Mouse (Mus musculus): ENCODE results near the gene Zfp329.
"Not testable (repeated sequence)": the region's sequence is repeated elsewhere in the genome, so short reads cannot be mapped to it uniquely, and the experiment has no call there.

Gene Zfp329

DNA sequence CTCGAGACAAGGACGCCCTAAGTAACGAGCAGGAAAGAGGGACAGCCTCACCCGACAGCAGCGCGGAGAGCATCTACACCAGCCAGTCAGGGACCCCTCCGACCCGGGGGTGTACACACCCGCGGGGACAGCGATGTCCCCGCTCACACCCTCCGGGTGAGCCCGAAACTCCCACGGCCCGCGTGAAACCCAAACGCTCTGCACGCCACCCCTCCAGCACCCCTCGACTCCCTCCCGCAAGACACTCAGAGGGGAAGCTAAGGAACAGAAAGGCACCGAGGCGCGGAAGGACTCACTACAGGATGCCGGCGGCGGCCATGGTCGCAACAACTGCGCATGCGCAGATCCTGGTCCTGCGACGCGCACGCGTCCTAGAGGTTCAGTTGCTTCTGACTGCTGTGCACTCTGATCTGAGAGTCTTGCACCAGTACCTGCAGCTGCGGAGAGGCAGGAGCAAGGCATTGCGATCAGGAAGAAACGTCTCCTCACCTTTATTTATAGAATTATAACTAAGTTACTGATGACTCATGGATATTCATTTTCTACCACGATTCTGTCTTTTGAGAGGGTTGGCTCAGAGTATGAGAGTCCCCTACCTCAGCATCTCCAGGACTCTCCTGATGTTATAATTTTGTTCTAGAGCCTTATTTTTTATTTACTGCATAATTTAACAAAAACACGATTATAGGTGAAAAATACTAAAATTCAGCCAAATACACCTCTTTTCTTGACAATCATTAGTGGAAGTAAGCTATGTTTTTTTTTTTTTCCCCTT lies at the start of gene Zfp329:
Gene Zfp329 (minus strand): TSS at position 338 of the 775 bp plus-strand sequence.
- peak; percentile 85 for DNase-seq (ENCODE audit: low read depth, low spot score)

DNA sequence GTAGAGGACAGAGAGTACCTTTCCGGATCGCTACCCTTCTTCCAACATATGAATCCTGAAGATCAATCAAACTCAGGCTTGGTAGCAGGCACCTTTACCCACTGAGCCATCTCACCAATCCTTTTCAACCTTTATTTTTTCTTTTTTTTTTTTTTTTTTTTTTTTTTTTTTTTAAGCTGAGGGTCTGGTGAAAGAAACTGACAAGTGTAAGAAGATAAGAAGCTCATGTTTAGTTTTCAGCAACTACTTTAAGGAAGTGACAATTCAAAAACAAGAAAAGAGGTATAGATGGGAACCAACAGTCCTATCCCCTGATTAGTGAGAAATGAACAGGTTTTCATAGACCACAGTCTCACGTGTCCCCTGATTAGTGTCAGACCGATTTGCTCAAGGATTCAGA lies 17.1 kb upstream of the Zfp329 start:
- DNase-seq (ENCODE audit: low read depth, low spot score) = no peak

DNA sequence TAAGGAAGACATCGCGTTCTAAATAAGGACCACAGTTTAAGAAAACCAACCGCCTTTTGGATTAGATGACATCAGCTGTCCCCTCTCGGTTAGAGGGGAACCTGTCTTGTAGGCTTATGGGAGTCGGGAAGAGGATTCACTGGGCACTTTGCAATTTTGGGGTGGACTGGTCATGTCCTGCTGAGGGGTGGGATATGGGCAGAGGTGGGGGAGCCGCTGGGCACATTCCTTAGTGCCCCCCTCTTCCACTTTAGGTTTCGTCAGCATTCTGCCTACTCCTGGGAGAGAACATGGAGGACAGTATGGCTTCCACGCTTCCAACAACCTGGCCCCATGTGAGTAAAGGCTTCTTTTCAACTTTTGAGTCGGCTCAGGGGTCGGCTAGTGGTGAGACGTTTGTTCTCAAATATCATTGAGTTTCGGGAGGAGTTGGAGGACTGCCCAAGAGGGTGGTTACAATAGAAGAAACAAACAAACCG lies 16.6 kb upstream of the Zfp329 start:
- no peak for DNase-seq (ENCODE audit: low read depth, low spot score)

DNA sequence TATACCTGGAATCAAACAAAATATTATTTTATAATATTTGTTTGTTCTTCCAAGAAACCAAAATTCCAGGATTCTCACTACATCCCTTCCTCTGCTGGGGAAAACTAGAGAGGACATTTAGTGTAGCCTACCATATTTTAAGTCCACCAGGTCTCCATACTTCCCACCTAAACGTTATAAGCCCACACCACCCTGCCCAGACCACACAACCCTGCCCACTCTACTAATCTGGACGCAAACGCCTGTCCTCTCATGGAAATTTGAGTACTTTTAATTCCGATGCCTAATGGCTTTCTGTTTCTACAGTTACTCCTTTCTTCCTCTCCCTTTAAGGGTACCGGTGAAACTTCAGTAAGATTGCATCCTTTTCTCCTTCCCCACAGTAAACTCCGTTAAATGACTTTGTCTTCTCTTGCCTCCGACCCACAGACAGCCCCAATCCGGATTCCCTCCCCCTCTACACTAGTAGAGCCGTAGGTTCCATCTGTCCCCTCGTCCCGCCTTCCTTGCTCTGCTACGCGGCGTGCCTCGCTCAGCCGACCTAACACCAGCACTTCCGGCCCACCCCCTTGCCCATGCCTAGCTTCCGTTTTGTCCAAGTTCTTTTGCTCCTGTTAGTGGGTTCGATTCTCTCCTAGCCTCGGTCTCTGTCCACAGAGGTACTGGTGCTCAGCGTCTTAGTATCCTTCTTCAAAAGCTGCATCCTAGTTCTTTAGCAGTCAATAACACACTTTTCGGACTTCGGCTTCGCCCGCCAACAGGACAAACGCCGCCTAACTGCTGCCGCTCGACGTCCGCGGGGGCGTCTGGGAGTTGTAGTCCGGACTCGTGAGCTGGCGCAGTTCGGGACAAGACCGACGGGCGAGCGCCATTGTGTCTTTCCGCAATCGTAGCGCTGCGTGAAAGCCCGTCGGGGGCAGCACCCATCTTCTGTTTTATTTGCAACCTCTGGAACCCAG lies 15.8 kb upstream of the Zfp329 start, which contains the start of gene Zfp110:
Gene Zfp110 (plus strand): TSS at position 600 of the 959 bp plus-strand sequence.
- peak; percentile 79 for DNase-seq (ENCODE audit: low read depth, low spot score)

DNA sequence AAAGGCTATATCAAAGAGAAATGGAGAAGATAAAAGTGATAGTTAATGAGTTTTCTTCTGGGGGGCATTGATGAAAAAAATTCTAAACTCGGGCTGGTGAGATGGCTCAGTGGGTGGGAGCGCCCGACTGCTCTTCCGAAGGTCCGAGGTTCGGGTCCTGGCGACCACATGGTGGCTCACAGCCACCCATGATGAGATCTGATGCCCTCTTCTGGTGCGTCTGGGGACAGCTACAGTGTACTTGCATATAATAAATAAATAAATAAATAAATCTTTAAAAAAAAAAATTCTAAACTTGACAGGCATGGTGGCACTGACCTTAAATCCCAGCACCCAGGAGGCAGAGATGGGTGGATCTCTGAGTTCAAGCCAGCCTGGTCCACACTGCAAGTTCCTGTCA lies 3.1 kb downstream of the Zfp329 start:
- no peak for DNase-seq (ENCODE audit: low read depth, low spot score)

DNA sequence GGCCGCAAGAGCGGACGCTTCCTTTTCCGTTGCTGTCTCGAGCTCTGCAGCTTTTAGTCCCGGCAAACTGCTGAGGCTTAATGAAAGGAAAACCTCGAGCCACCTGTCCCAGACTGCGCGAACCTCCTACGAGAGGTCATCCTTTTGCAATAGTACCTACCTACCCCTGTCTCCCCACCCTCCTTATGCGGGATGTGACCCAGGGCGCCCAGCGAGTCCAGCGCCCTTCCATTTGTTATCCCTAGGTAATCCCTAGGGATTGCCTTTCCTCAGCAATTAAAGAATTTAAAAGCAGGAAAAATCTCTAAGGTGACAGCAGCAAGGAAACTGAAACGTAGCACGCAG lies 15.0 kb downstream of the Zfp329 start:
- no peak for DNase-seq (ENCODE audit: low read depth, low spot score)

DNA sequence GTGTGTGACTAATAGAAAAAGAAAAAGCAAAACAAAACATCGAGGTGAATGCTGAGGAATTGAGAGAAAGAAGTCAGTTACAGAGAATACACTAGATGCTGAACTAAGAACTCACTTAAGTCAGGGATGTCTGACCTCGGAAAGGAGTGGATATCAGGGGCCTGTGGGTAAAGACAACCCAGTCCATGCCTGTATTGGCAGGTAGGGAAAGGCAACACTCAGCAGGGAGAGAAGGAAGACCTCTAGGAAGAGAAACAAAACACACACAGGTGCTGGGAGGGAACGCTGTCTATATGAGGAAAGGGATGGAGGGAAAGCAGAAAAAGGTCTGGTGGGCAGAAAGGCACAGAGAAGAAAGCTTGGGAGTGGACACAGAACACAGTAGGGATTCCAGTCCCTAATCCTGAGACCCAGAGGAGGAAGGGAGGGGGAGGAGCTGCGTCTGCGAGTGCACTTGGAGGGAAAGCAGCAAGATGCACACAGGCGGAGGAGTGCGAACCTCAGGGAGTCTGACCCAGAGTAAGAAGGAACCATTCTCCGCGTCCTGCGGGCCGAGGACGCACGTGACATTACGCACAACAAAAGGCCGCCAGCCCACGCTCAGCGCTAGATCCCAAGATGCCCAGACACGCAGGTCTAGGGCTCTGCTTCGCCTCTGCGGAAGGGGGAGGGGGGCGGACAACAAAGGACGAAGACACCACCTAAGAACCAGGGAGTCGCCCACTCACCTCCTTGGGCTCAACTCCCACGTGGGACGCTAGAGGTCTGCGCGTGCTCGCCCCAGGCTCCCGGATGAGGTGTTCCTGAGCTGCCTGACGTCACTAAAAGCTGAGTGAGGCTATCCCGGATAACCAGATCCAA lies 15.6 kb downstream of the Zfp329 start, which contains the start of gene Zscan18:
Gene Zscan18 (minus strand): TSS at position 770 of the 861 bp plus-strand sequence.
- DNase-seq (ENCODE audit: low read depth, low spot score) = peak; percentile 56

DNA sequence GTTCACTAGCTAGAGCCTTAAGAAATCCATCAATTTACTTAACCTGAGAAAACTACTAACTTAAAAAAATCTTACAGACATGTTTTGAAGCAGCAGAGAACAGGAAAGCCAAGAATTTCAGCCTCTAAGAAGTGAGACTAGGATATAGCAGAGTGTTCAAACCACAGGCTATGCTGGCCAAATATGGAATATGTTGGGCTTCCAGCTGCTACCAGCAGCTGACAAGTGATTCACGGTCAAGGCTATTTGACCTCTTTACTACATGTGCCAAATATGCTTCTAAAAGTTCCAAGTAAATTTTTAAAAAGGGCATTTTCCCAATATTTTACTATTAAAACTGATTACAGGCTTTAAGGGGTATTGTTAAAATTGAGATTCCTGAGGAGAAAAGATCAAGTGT lies 19.1 kb downstream of the Zfp329 start:
- DNase-seq (ENCODE audit: low read depth, low spot score) = no peak

DNA sequence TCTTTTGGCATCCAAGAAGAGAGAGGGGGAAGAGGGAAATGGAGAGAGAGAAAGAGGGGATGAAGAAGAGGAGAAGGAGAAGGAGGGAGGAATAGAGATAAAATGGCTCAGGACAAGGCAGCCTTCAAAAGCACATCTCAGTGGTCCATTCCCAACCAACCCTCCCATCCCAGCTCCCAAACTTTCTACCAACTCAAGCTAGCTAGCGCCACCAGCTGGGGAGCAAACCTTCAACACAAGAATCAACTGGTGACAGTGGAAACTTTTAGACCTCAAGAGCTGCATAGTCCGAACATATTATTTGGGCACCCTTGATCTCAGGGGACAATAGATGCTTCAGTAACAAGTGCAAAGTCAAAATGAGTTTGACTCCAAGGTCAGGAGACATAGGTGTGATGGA lies 20.7 kb downstream of the Zfp329 start:
- DNase-seq (ENCODE audit: low read depth, low spot score) = no peak

DNA sequence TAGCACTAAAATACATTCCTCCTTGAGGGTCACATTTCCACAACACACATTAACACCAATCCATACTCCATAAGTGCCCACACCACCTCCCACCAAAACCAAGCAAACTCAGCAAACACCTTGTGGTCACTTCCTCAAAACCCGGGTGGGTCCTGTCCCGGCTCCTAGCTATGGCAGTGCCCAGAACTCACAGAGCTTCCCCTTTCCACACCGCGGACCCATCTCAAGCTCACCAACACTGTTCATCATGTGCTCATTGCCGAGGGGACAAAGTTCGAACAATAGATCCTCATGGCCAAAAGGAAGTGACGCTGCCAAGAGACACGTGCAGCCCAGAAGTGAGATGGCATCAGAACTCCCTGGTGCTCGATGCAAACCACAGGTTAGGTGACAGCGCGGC lies 26.0 kb downstream of the Zfp329 start:
- DNase-seq (ENCODE audit: low read depth, low spot score) = not testable (repeated sequence)

DNA sequence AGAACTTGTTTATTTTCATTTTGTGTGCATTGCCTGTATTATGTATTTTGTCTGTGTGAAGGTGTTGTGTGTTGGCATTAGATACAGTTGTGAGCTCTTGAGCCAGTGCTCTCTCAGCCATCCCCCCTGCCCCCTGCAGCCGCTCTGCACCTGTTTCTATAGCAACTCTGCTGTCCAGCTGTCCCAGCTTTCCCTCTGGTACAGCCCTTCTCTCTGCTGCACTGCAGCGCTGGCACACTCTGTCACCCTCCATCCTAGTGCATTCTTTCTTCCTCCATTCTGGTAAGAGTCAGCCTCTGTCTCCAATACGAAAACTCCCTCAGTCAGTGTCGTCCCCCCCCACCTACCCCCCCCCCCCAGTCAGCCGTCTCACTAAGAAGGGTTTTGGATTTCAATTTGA lies 30.6 kb downstream of the Zfp329 start:
- no peak for DNase-seq (ENCODE audit: low read depth, low spot score)

DNA sequence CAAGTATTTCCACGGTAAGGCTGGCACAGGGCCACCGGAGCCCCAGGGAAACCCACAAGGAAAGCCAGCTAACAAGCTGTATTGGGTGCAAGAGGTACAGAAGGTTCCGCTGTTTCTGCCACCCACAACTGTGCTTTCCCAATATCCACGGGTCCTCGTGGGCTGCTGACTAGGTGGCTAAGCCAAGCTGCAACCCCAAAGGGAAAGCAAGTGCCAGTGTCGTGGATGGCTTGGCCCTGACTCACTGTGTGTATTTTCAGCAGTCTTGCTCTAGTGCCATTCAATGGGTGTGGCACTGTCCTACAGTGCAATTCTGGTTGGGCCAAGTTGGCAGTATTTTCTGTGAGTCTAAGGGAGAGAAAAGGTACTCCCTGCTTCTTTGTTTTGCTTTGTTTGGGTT lies 31.3 kb downstream of the Zfp329 start:
- no peak for DNase-seq (ENCODE audit: low read depth, low spot score)

DNA sequence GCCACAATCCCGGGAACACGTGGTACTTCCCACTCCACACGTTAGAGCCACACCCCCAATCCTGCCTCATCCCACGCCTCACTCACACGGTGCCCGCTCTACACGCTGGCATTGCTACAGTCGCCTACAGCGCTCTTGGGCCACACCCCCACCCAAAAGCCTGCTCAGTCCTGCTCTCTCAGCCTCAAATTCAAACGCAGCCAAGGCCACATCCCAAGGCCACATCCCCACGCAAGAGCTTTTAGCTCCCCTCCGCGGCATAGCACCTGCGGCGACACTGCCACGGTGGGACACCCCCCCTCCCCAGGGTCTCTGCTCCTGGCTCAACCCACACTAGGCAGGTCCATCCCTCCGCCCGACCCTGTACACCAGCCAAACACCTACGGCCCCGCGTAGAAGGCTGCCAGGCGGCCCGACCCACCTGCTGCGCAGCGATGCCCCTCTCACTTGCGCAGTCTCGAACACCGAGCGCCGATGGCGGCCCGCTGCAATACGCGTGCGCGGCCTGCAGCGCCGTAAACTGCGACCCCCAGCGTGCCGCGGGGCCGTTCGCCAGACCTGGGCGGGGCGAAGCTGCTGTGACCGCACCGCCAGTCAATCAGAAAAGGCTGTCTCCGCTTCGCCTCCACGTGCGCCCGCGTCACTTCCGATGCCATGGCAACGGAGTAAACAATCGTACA lies 38.4 kb downstream of the Zfp329 start:
- DNase-seq (ENCODE audit: low read depth, low spot score) = peak; percentile 68

DNA sequence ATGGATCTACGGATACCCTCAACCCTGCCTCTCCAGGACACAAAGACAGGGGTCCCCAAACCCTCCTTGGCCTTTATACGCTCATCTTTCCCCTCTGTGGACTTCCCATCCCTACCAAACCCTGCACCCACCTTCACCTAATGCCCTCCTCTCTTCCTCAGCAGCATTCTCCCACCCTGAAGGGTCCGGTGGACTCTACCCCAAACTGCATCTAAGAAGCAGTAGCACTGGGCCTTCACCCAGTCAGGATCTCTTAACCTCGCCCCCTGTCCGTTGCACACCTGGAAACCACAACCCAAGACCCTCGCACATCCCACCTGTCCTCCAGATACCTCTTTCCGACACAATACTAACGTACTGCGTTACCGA lies 38.9 kb downstream of the Zfp329 start:
- DNase-seq (ENCODE audit: low read depth, low spot score) = no peak

DNA sequence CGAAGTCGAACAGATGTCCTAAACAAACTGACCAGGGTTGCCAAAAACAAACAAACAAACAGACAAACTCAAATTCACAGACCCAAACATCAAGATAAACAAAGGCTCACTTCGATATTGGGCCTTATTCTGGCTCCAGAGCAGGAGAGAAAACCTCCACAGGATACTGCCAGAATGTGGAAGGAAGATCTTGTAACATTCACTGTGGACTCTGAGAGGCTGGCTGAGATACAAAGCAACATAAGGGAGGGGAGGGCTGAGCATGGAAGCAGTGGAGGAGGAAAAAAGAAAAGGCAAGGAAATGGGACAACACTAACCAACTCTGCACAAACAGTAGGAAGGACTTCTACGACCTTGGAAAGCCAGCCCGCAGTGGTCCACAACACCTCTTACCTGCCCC lies 39.5 kb downstream of the Zfp329 start:
- DNase-seq (ENCODE audit: low read depth, low spot score) = no peak

DNA sequence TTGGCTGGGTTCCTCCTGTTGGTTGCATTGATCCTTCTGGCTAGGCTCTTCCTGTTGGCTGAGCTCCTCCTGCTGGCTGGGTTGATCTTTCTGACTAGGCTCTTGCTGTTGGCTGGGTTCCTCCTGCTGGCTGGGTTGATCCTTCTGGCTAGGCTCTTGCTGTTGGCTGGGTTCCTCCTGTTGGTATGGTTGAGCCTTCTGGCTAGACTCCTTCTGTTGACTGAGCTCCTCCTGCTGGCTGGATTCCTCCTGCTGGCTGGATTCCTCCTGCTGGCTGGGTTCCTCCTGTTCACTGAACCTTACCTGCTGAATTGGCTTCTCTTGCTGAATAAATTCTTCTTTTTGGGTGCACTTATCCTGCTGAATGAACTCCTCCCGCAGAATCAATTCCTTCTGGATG lies 44.1 kb downstream of the Zfp329 start:
- DNase-seq (ENCODE audit: low read depth, low spot score) = no peak

DNA sequence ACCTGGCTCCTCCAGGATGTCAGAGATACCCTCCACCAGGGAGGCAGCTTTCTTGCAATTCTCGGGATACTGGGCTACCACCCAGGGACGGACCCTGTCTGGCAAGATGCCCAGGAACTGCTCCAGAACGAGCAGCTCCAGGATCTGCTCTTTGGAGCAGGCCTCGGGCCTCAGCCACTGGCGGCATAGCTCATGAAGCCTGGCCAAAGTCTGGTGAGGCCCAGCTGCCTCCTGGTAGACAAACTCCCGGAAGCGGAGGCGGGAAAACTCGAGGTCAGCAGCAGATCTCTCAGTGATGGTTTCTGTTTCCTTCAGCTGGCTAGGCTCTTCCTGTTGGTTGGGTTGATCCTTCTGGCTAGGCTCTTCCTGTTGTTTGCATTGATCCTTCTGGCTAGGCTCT lies 44.5 kb downstream of the Zfp329 start:
- DNase-seq (ENCODE audit: low read depth, low spot score) = no peak

Measured in WW6 (cell line).